Mouse (Mus musculus): ENCODE measurements around the gene Taf6l. TPM values are rescaled to one million over a fixed set of nuclear protein-coding genes. Genes with fewer than 3 reads are reported as not detected.

Taf6l gene
- polyA plus RNA-seq, 1 experiment from 2014 or later: 9.7 TPM

DNA sequence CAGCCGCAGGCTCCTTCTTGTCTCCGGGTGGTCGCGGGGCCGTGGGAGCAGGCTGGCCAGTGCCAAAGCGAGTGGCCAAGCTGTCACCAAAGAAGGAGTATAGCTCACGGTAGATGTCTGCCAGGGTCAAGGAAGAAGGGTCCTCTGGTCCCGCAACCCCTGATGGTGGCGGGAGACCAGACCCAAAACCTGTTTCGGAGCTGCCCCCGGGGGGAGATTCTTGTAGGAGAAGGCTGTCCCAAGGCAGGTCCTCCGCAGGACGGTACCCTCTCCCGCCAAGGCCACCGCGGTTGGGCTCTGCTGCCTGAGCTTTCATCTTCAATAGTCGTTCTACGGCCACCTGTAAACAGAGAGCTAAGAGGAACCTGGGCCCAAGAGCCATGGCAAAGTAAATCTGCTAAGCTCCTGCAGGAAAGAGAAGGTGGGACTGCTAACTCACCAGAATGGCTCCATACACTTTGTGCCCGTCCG, 11.2 kb downstream of the Taf6l start:
- no peaks in the 10 kb centered on the region for H3K27me3 ChIP-seq (ENCODE audit: control insufficient read depth, insufficient read depth, low read length)
- peaks cover 3% of the 10 kb centered on the region; the same call in 1 of the 2 replicates for H3K36me3 ChIP-seq (ENCODE audit: control insufficient read depth, insufficient read depth, low read length)
- peak overlapping the region; percentile 98 for H3K4me2 ChIP-seq (replicated peaks; ENCODE audit: low read depth)
- TF ChIP-seq CTCF (IDR thresholded peaks at IDR 0.05; ENCODE audit: low read depth) (no peak), EP300 (optimal IDR thresholded peaks at IDR 0.05) (no peak)
- under 1% methylated on average over 20 of the region's 20 CpGs for WGBS
- H3K4me1 ChIP-seq (replicated peaks; ENCODE audit: control insufficient read depth, insufficient read depth): peaks cover 4% of the 10 kb centered on the region; the same call in 1 of the 2 replicates
- H3K9ac ChIP-seq (ENCODE audit: low read length): peak overlapping the region; percentile 95
- H3K4me3 ChIP-seq (ENCODE audit: low read depth, low read length): peak overlapping the region; percentile 82
- peak overlapping the region; percentile 98 for H3K27ac ChIP-seq (replicated peaks)
- DNase-seq (ENCODE audit: low spot score): no peak
- no peak; the same call in 1 of the 2 replicates for ATAC-seq (ENCODE audit: low FRiP score, low TSS enrichment)
- no peaks in the 10 kb centered on the region for H3K9me3 ChIP-seq (ENCODE audit: control insufficient read depth, low read length)

DNA sequence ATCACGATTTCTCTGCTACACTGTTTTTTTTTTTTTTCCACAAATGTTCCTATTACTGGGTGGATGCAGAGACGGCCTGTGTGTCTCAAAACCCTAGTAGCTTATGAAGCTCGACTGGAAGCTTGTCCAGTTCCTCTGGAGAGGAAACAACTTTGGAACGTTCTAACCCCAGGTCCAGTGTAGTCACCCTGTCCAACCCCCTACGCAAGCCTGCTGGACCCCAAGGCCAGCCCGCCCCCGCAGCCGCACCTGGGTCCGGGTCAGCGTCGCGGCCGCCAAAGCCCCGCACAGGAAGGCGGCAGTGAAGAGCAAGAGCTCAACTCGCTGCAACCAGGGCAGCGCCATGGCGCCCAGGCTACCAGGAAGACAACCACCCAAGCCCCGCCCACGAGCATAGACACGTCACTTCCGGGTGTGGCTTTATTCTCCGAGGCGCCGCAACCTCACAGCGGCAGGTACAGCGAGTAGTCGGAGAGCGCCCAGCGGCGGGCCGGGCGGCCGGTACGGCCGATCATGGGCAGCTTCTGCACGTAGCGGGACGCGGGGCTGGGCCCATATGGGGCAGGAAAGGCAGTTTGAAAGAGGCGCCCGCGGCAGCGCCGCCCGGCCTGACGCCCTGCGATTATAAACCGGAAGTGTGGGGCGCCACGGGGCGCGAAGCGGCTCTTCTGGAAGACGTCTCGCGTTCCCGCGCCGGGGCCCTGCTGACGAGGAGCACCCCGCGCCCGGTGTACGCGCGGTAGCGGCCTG, 12.0 kb downstream of the Taf6l start, which contains the start of gene Tmem179b:
TSS of gene Tmem179b (minus strand) at position 382 of the 750 bp plus-strand sequence.
- Histone ChIP-seq H3K36me3 (ENCODE audit: control insufficient read depth, insufficient read depth, low read length) (peaks cover 3% of the 10 kb centered on the region; the same call in 1 of the 2 replicates), H3K27me3 (ENCODE audit: control insufficient read depth, insufficient read depth, low read length) (no peaks in the 10 kb centered on the region), H3K4me2 (replicated peaks; ENCODE audit: low read depth) (peak within 1 kb of the TSS; percentile 98), H3K9me3 (ENCODE audit: control insufficient read depth, low read length) (no peaks in the 10 kb centered on the region), H3K4me1 (replicated peaks; ENCODE audit: control insufficient read depth, insufficient read depth) (peaks cover 4% of the 10 kb centered on the region; the same call in 1 of the 2 replicates), H3K27ac (replicated peaks) (peak within 1 kb of the TSS; percentile 98), H3K4me3 (ENCODE audit: low read depth, low read length) (peak within 1 kb of the TSS; percentile 82), H3K9ac (ENCODE audit: low read length) (peak within 1 kb of the TSS; percentile 95)
- TF ChIP-seq CTCF (IDR thresholded peaks at IDR 0.05; ENCODE audit: low read depth) (no peak), EP300 (optimal IDR thresholded peaks at IDR 0.05) (peak; percentile 72)
- DNase-seq (ENCODE audit: low spot score) (peak; percentile 97), ATAC-seq (ENCODE audit: low FRiP score, low TSS enrichment) (peak; percentile 91)
- WGBS: 0% methylated on average over 55 of the region's 68 CpGs

DNA sequence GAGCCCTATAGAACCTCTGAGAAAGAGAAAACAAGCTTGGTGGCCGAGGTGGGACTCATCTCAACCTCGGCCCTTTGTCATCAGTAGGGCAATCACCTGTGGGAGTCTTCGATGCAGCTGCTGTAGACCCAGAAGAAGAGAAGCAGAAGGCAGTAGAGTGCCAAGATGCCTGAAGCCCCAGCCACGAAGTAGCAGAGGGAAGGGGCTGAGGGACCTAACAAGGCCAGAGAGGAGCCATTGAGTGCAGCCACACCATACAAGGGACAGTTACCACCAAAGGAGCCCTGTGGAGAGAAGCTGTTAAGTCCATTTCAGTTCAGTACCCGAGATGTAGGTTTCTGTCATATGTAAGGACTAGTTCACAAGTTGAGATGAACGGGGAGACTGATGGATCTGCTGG, 12.8 kb downstream of the Taf6l start:
- no peak for ATAC-seq (ENCODE audit: low FRiP score, low TSS enrichment)
- H3K4me1 ChIP-seq (replicated peaks; ENCODE audit: control insufficient read depth, insufficient read depth): peaks cover 4% of the 10 kb centered on the region; the same call in 1 of the 2 replicates
- H3K9me3 ChIP-seq (ENCODE audit: control insufficient read depth, low read length): no peaks in the 10 kb centered on the region
- H3K27ac ChIP-seq (replicated peaks): peak overlapping the region; percentile 98
- no peak for DNase-seq (ENCODE audit: low spot score)
- H3K9ac ChIP-seq (ENCODE audit: low read length): peak overlapping the region; percentile 95; the same call in 1 of the 2 replicates
- peak overlapping the region; percentile 82 for H3K4me3 ChIP-seq (ENCODE audit: low read depth, low read length)
- no peak for TF ChIP-seq EP300 (optimal IDR thresholded peaks at IDR 0.05)
- no peak for TF ChIP-seq CTCF (IDR thresholded peaks at IDR 0.05; ENCODE audit: low read depth)
- no peaks in the 10 kb centered on the region for H3K27me3 ChIP-seq (ENCODE audit: control insufficient read depth, insufficient read depth, low read length)
- H3K4me2 ChIP-seq (replicated peaks; ENCODE audit: low read depth): peak overlapping the region; percentile 98
- 38% methylated on average over 6 of the region's 6 CpGs for WGBS
- peaks cover 5% of the 10 kb centered on the region for H3K36me3 ChIP-seq (ENCODE audit: control insufficient read depth, insufficient read depth, low read length)

DNA sequence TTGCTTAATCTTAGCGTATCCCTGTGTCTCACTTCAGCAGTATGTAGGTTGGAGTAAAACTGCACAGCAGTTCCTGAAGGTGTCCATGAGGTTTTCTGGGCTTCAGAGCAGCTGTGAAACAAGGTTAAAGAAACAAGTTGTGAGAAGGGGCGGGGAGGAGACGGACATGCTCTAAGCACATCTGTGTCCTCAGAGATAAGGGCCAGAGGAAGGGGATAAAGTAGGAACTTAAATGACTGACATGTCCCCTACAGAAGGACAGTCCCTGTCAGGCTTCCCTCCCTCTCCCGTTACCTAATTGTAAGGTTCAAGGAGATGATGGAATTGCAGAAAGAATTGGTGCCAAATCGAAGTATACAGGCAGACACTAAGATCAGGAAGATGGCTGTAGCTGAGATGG, 13.2 kb downstream of the Taf6l start:
- Histone ChIP-seq H3K9ac (ENCODE audit: low read length) (no peak overlapping the region), H3K9me3 (ENCODE audit: control insufficient read depth, low read length) (no peaks in the 10 kb centered on the region), H3K27me3 (ENCODE audit: control insufficient read depth, insufficient read depth, low read length) (no peaks in the 10 kb centered on the region), H3K4me1 (replicated peaks; ENCODE audit: control insufficient read depth, insufficient read depth) (peaks cover 4% of the 10 kb centered on the region; the same call in 1 of the 2 replicates), H3K27ac (replicated peaks) (no peak overlapping the region), H3K36me3 (ENCODE audit: control insufficient read depth, insufficient read depth, low read length) (peaks cover 9% of the 10 kb centered on the region), H3K4me2 (replicated peaks; ENCODE audit: low read depth) (peak overlapping the region; percentile 98), H3K4me3 (ENCODE audit: low read depth, low read length) (peak overlapping the region; percentile 82)
- TF ChIP-seq CTCF (IDR thresholded peaks at IDR 0.05; ENCODE audit: low read depth): no peak
- no peak for TF ChIP-seq EP300 (optimal IDR thresholded peaks at IDR 0.05)
- DNase-seq (ENCODE audit: low spot score) (no peak), ATAC-seq (ENCODE audit: low FRiP score, low TSS enrichment) (no peak)
- WGBS: 68% methylated on average over 5 of the region's 5 CpGs

DNA sequence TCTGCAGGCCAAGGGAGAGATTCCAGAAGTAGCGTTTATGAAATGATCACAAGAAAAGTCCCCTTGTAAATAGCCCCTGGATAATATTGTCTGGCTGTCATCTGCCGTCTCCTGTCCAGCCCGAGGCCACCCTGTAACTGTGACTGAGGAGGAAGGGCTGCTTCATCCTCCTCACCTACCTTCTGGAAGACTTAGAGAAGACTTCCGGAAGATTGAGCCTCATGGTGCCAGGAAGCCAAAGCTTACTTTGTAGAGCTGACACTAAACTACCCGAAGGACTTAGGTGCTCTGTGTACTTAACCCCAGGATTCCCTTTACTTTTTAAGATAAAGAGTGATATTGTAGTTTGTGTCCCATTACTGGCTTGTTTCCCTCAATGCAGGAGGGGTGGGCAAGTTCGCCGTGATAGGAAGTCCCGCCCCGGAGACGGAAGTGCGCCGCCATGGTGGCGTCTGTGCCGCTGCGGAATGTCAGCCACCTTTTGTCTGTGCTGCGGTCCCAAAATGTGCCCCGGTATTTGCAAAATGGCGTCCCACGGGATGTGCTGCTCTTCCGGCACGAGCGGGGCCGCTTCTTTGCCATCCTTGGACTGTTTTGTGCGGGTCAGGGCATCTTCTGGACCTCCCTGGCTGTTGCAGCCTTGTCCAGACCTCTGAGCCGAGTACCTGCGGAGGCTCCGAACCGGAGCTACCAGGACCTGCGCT, 15.5 kb downstream of the Taf6l start, which contains the start of gene Tmem223:
TSS of gene Tmem223 (plus strand) at position 430 of the 704 bp plus-strand sequence.
- H3K9me3 ChIP-seq (ENCODE audit: control insufficient read depth, low read length): no peaks in the 10 kb centered on the region
- peak within 1 kb of the TSS; percentile 76 for H3K4me3 ChIP-seq (ENCODE audit: low read depth, low read length)
- peak within 1 kb of the TSS; percentile 70 for H3K4me2 ChIP-seq (replicated peaks; ENCODE audit: low read depth)
- DNase-seq (ENCODE audit: low spot score) (peak; percentile 84), ATAC-seq (ENCODE audit: low FRiP score, low TSS enrichment) (peak; percentile 59)
- peak within 1 kb of the TSS; percentile 94 for H3K9ac ChIP-seq (ENCODE audit: low read length)
- peaks cover 16% of the 10 kb centered on the region for H3K36me3 ChIP-seq (ENCODE audit: control insufficient read depth, insufficient read depth, low read length)
- H3K27ac ChIP-seq (replicated peaks): peak within 1 kb of the TSS; percentile 93
- H3K27me3 ChIP-seq (ENCODE audit: control insufficient read depth, insufficient read depth, low read length): no peaks in the 10 kb centered on the region
- no peak for TF ChIP-seq EP300 (optimal IDR thresholded peaks at IDR 0.05)
- TF ChIP-seq CTCF (IDR thresholded peaks at IDR 0.05; ENCODE audit: low read depth): peak; percentile 29; the same call in 1 of the 2 replicates
- peaks cover 4% of the 10 kb centered on the region; the same call in 1 of the 2 replicates for H3K4me1 ChIP-seq (replicated peaks; ENCODE audit: control insufficient read depth, insufficient read depth)
- WGBS: 19% methylated on average over 29 of the region's 29 CpGs
